13 mouse cellular contexts compared by ENCODE assay signal in the genomic region with DNA sequence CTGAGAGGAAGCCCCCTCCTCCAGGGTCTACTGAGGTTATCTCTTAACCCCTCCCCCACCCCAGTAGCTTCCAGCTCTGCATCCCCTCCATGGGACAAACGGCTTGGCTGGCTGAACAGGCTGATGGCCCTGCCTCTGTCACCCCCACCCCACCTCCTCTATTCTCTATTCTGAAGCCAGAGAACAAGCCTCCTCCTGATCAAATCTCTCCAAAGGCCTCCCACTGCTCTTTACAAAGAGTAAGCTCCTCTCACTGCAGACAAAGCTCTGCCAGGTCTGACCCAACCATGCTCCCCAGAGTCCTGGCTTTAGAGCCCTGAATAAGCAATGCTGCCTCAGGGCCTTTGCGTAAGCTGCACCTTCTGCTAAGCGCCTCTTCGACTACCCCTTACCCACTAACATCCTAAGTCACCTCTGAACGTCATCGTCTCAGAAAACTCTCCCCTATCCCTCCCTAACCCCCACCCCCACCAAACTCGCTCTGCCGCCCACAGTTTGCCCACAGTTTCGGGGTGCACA. TPM values are rescaled to one million over a fixed set of nuclear protein-coding genes. Genes with fewer than 3 reads are reported as not detected.
DNase-seq lines count a peak whose midpoint lies in the region; ATAC-seq lines count a peak whose summit lies in the region.
"Had no signal": no experiment of that assay in that cellular context is flagged by ENCODE, and none has a peak within 500 bp of the region (broad histone marks: within the 10 kb centered on the region; RNA-seq: fewer than 3 reads in every experiment).

No protein-coding gene starts in this region.

- intact Hi-C loops in heart, postnatal 14 days (cut with DNase I), result no loop called here
- intact Hi-C loops in left cerebral cortex, postnatal 4 days (cut with DNase I), result no loop called here

- no peaks in the 10 kb centered on the region for H3K27me3 ChIP-seq in heart, embryonic 15.5 days
- no peaks in the 10 kb centered on the region for H3K27me3 ChIP-seq in midbrain, embryonic 11.5 days (ENCODE audit: control insufficient read depth, insufficient read depth, low read length)
- H3K27me3 ChIP-seq in midbrain, embryonic 15.5 days (replicated peaks), result no peaks in the 10 kb centered on the region
- H3K27me3 ChIP-seq in embryonic facial prominence, embryonic 14.5 days (replicated peaks; ENCODE audit: control insufficient read depth, insufficient read depth, low read length), result no peaks in the 10 kb centered on the region
- no peaks in the 10 kb centered on the region for H3K27me3 ChIP-seq in stomach, embryonic 16.5 days (ENCODE audit: control insufficient read depth, insufficient read depth, low read length)
- H3K27me3 ChIP-seq: hindbrain, embryonic 15.5 days had no signal

- no peak for ATAC-seq in heart, embryonic 15.5 days (replicated peaks; ENCODE audit: insufficient number of reproducible peaks, insufficient read depth, low FRiP score, low read depth)
- no peak for ATAC-seq in midbrain, embryonic 11.5 days (ENCODE audit: low FRiP score)
- ATAC-seq in midbrain, embryonic 15.5 days (replicated peaks), result no peak
- 0 out of 2 replicates have a peak, but pooled peaks have one; percentile 0 for ATAC-seq in embryonic facial prominence, embryonic 14.5 days (ENCODE audit: low read depth)
- no peak for ATAC-seq in stomach, embryonic 16.5 days (ENCODE audit: insufficient read depth, low FRiP score)

- DNase-seq in heart, postnatal 14 days, result no peak
- peak; percentile 80 for DNase-seq in midbrain, embryonic 11.5 days (ENCODE audit: low spot score, missing footprints)
- DNase-seq in embryonic facial prominence, embryonic 14.5 days (ENCODE audit: low spot score), result no peak
- no peak for DNase-seq in left cerebral cortex, postnatal 4 days
- no peak for DNase-seq in cerebellum, postnatal 10 days
- DNase-seq: right cerebral cortex, adult 18-20 months had no signal

- H3K4me1 ChIP-seq in heart, embryonic 15.5 days (replicated peaks), result peaks cover 74% of the 10 kb centered on the region
- H3K4me1 ChIP-seq in midbrain, embryonic 11.5 days (ENCODE audit: control insufficient read depth, insufficient read depth, low read length), result peaks cover 41% of the 10 kb centered on the region
- peaks cover 48% of the 10 kb centered on the region for H3K4me1 ChIP-seq in midbrain, embryonic 15.5 days
- H3K4me1 ChIP-seq in embryonic facial prominence, embryonic 14.5 days (ENCODE audit: control insufficient read depth, insufficient read depth, low read length), result peaks cover 10% of the 10 kb centered on the region; the same call in 1 of the 2 replicates
- peaks cover 60% of the 10 kb centered on the region for H3K4me1 ChIP-seq in stomach, embryonic 16.5 days (ENCODE audit: control insufficient read depth, insufficient read depth, low read length)

- no peaks in the 10 kb centered on the region for H3K9me3 ChIP-seq in heart, embryonic 15.5 days (replicated peaks)
- no peaks in the 10 kb centered on the region for H3K9me3 ChIP-seq in midbrain, embryonic 11.5 days (ENCODE audit: control insufficient read depth, low read length)
- H3K9me3 ChIP-seq in midbrain, embryonic 15.5 days, result no peaks in the 10 kb centered on the region
- H3K9me3 ChIP-seq in embryonic facial prominence, embryonic 14.5 days (ENCODE audit: control insufficient read depth, low read length), result no peaks in the 10 kb centered on the region; the same call in 1 of the 2 replicates
- no peaks in the 10 kb centered on the region for H3K9me3 ChIP-seq in stomach, embryonic 16.5 days (replicated peaks; ENCODE audit: control insufficient read depth, low read length)
- H3K9me3 ChIP-seq: hindbrain, embryonic 15.5 days had no signal

- H3K36me3 ChIP-seq in heart, embryonic 15.5 days, result peaks cover 10% of the 10 kb centered on the region; the same call in 1 of the 2 replicates
- peaks cover 15% of the 10 kb centered on the region for H3K36me3 ChIP-seq in midbrain, embryonic 11.5 days (ENCODE audit: control insufficient read depth, insufficient read depth, low read length)
- peaks cover 7% of the 10 kb centered on the region; the same call in 1 of the 2 replicates for H3K36me3 ChIP-seq in midbrain, embryonic 15.5 days (replicated peaks)
- H3K36me3 ChIP-seq in embryonic facial prominence, embryonic 14.5 days (ENCODE audit: control insufficient read depth, insufficient read depth, low read length), result peaks cover 86% of the 10 kb centered on the region
- H3K36me3 ChIP-seq in stomach, embryonic 16.5 days (ENCODE audit: control insufficient read depth, insufficient read depth, low read length), result peaks cover 8% of the 10 kb centered on the region; the same call in 1 of the 2 replicates

- H3K4me3 ChIP-seq in heart, embryonic 15.5 days, result no peak overlapping the region
- H3K4me3 ChIP-seq in midbrain, embryonic 11.5 days (ENCODE audit: low read depth, low read length), result no peak overlapping the region
- H3K4me3 ChIP-seq in midbrain, embryonic 15.5 days, result no peak overlapping the region
- H3K4me3 ChIP-seq in embryonic facial prominence, embryonic 14.5 days (ENCODE audit: low read depth, low read length), result no peak overlapping the region
- no peak overlapping the region for H3K4me3 ChIP-seq in stomach, embryonic 16.5 days (replicated peaks; ENCODE audit: low read length)
- H3K4me3 ChIP-seq: erythroblast, embryonic 14.5 days; hindbrain, embryonic 15.5 days; myocyte had no signal

- WGBS in heart, embryonic 15.5 days, result 80% methylated on average over 9 of the region's 9 CpGs
- WGBS in midbrain, embryonic 11.5 days, result 58% methylated on average over 9 of the region's 9 CpGs
- 53% methylated on average over 9 of the region's 9 CpGs for WGBS in midbrain, embryonic 15.5 days
- WGBS in embryonic facial prominence, embryonic 14.5 days, result 68% methylated on average over 9 of the region's 9 CpGs
- WGBS in stomach, embryonic 16.5 days, result 62% methylated on average over 9 of the region's 9 CpGs

- H3K4me2 ChIP-seq in heart, embryonic 15.5 days, result no peak overlapping the region
- H3K4me2 ChIP-seq in midbrain, embryonic 11.5 days, result no peak overlapping the region
- H3K4me2 ChIP-seq in midbrain, embryonic 15.5 days, result no peak overlapping the region
- H3K4me2 ChIP-seq in embryonic facial prominence, embryonic 14.5 days (ENCODE audit: low read depth, low read length), result peak overlapping the region; percentile 11; the same call in 1 of the 2 replicates
- H3K4me2 ChIP-seq in stomach, embryonic 16.5 days (ENCODE audit: low read depth, low read length), result peak overlapping the region; percentile 42
- H3K4me2 ChIP-seq: hindbrain, embryonic 15.5 days had no signal

- peak overlapping the region; percentile 2; the same call in 1 of the 2 replicates for H3K27ac ChIP-seq in heart, embryonic 15.5 days
- no peak overlapping the region for H3K27ac ChIP-seq in midbrain, embryonic 11.5 days (ENCODE audit: low read depth, low read length)
- no peak overlapping the region for H3K27ac ChIP-seq in midbrain, embryonic 15.5 days
- peak overlapping the region; percentile 72 for H3K27ac ChIP-seq in embryonic facial prominence, embryonic 14.5 days (replicated peaks; ENCODE audit: low read depth, low read length)
- H3K27ac ChIP-seq in stomach, embryonic 16.5 days (ENCODE audit: low read length), result peak overlapping the region; percentile 97

- no peak overlapping the region for H3K9ac ChIP-seq in heart, embryonic 15.5 days
- H3K9ac ChIP-seq in midbrain, embryonic 11.5 days (ENCODE audit: low read length), result no peak overlapping the region
- no peak overlapping the region for H3K9ac ChIP-seq in midbrain, embryonic 15.5 days
- H3K9ac ChIP-seq in embryonic facial prominence, embryonic 14.5 days (ENCODE audit: low read depth, low read length), result no peak overlapping the region
- peak overlapping the region; percentile 30 for H3K9ac ChIP-seq in stomach, embryonic 16.5 days (ENCODE audit: low read length)
- H3K9ac ChIP-seq: hindbrain, embryonic 15.5 days had no signal

RNA-seq across cellular contexts. Expression of a gene that starts 19.6 kb away (rescaled TPM):
- 16.7 and 32.2 TPM in 2 replicates for polyA plus RNA-seq in heart, embryonic 15.5 days (2015; fragmentation: Nextera tagmentation; extraction: Ambion mirVana)
- 10 to 100 TPM; 13.0 to 16.4 TPM for total RNA-seq in heart, postnatal 14 days (2021)
- 60.1 and 63.5 TPM in 2 replicates for polyA plus RNA-seq in midbrain, embryonic 11.5 days (2014; fragmentation: Nextera tagmentation; extraction: Ambion mirVana)
- 93.9 and 94.2 TPM in 2 replicates for polyA plus RNA-seq in midbrain, embryonic 15.5 days (2015; fragmentation: Nextera tagmentation; extraction: Ambion mirVana)
- polyA plus RNA-seq in embryonic facial prominence, embryonic 14.5 days (2014; fragmentation: Nextera tagmentation; extraction: Ambion mirVana), result 59.8 and 66.8 TPM in 2 replicates
- 86.0 and 93.0 TPM in 2 replicates for polyA plus RNA-seq in stomach, embryonic 16.5 days (2015; fragmentation: Nextera tagmentation; extraction: Ambion mirVana)
- total RNA-seq in left cerebral cortex, postnatal 4 days (2021), result 100 to 1,000 TPM; 229 to 232 TPM
- total RNA-seq: granulocyte monocyte progenitor cell, adult 5-6 weeks had no signal

Comparison
In these comparisons a context has a peak if more than half of its experiments do, and no peak if none do; other contexts are left out.
1. H3K27ac ChIP-seq: peak in heart, embryonic 15.5 days (single experiment), embryonic facial prominence, embryonic 14.5 days (single experiment) and stomach, embryonic 16.5 days (single experiment); none in midbrain, embryonic 11.5 days (single experiment) and midbrain, embryonic 15.5 days (single experiment).
2. H3K4me2 ChIP-seq: peak in embryonic facial prominence, embryonic 14.5 days (single experiment) and stomach, embryonic 16.5 days (single experiment); none in heart, embryonic 15.5 days (single experiment), midbrain, embryonic 11.5 days (single experiment) and midbrain, embryonic 15.5 days (single experiment).